Mouse (Mus musculus): Measurements from ENCODE around the gene Nfix. TPM values are rescaled to one million over a fixed set of nuclear protein-coding genes. Genes with fewer than 3 reads are reported as not detected.
"Not testable (repeated sequence)": the region's sequence is repeated elsewhere in the genome, so short reads cannot be mapped to it uniquely, and the experiment has no call there.

Gene Nfix
- polyA plus RNA-seq, 1 experiment from 2014 or later: 2.2 TPM

DNA sequence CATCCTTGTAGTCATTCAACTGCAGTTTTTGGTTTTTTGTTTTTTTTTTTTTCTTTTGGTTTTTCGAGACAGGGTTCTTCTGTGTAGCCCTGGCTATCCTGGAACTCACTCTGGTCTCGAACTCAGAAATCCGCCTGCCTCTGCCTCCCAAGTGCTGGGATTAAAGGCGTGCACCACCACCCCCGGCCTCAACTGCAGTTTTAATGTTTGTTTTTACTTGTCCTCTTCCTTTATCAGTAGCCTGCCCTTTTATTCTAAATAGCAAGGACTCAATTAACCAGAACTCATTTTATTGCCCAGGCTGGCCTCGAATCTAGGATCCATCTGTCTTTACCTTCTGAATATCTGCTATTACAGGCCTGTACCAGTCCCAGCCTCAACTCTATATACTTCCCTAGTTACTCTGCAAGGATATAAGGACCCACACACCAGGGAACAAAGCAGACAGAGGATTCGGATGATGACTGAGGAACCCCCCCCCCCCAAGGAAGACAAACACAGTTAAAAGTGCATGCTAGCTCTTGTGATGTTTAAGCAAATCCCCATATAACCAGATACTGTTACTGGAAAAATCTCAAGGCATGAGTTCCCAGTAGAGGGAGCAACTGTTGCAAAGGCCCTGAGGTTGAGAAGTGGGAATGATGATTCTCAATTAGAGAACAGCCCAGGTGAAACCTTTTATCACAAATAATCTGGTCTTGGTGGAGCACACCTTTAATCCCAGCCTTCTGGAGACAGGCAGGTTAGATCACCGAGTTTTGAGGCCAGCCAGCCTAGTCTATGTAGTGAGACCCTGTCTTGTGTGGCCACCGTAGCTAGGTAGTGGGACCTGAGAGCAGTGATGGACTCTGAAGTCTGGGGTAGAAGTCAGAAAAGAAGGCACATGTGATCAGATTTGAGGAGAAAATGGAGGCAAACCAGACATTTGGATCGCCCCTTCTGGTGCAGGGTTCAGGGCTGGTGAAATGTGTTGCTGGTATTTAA, 32.9 kb upstream of the Nfix start:
- Histone ChIP-seq H3K27ac (ENCODE audit: low read depth, low read length) (no peak overlapping the region), H3K4me3 (ENCODE audit: low read depth, low read length) (peak overlapping the region; percentile 76), H3K27me3 (ENCODE audit: control insufficient read depth, insufficient read depth, low read length) (no peaks in the 10 kb centered on the region), H3K4me2 (peak overlapping the region; percentile 64), H3K9ac (ENCODE audit: low read length) (peak overlapping the region; percentile 97), H3K9me3 (ENCODE audit: control insufficient read depth, low read length) (no peaks in the 10 kb centered on the region), H3K36me3 (ENCODE audit: control insufficient read depth, insufficient read depth, low read length) (peaks cover 24% of the 10 kb centered on the region), H3K4me1 (ENCODE audit: control insufficient read depth, insufficient read depth, low read length) (peaks cover 6% of the 10 kb centered on the region; the same call in 1 of the 2 replicates)
- DNase-seq (ENCODE audit: low spot score, missing footprints) (no peak), ATAC-seq (ENCODE audit: low FRiP score) (no peak)
- 78% methylated on average over 10 of the region's 10 CpGs for WGBS

- peak overlapping the region; percentile 74 for H3K27ac ChIP-seq (ENCODE audit: low read depth, low read length)
- peak; percentile 86 for ATAC-seq (ENCODE audit: low FRiP score)
These were observed 32.0 kb upstream of the Nfix start for GRCm38 (mm10) chr8:84832034-84832717.

GRCm38 (mm10) chr8:84831490-84831889, 31.3 kb upstream of the Nfix start, which contains the start of gene Gadd45gip1:
Gene Gadd45gip1 (plus strand): TSS chr8:84831522.
- H3K9ac ChIP-seq (ENCODE audit: low read length): peak within 1 kb of the TSS; percentile 97
- peak; percentile 85 for DNase-seq (ENCODE audit: low spot score, missing footprints)
- peak within 1 kb of the TSS; percentile 64 for H3K4me2 ChIP-seq
- H3K36me3 ChIP-seq (ENCODE audit: control insufficient read depth, insufficient read depth, low read length): peaks cover 10% of the 10 kb centered on the region; the same call in 1 of the 2 replicates
- no peaks in the 10 kb centered on the region for H3K9me3 ChIP-seq (ENCODE audit: control insufficient read depth, low read length)
- no peaks in the 10 kb centered on the region for H3K27me3 ChIP-seq (ENCODE audit: control insufficient read depth, insufficient read depth, low read length)
- 82% methylated on average over 11 of the region's 11 CpGs for WGBS
- no peak for ATAC-seq (ENCODE audit: low FRiP score)
- H3K27ac ChIP-seq (ENCODE audit: low read depth, low read length): peak within 1 kb of the TSS; percentile 74
- peaks cover 6% of the 10 kb centered on the region; the same call in 1 of the 2 replicates for H3K4me1 ChIP-seq (ENCODE audit: control insufficient read depth, insufficient read depth, low read length)
- peak within 1 kb of the TSS; percentile 76 for H3K4me3 ChIP-seq (ENCODE audit: low read depth, low read length)

More at GRCm38 (mm10) chr8:84832034-84832717, 32.0 kb upstream of the Nfix start:
- peak; percentile 99 for DNase-seq (ENCODE audit: low spot score, missing footprints)
- Histone ChIP-seq H3K9me3 (ENCODE audit: control insufficient read depth, low read length) (no peaks in the 10 kb centered on the region), H3K4me2 (peak overlapping the region; percentile 64), H3K9ac (ENCODE audit: low read length) (peak overlapping the region; percentile 97), H3K4me1 (ENCODE audit: control insufficient read depth, insufficient read depth, low read length) (peaks cover 6% of the 10 kb centered on the region; the same call in 1 of the 2 replicates), H3K27me3 (ENCODE audit: control insufficient read depth, insufficient read depth, low read length) (no peaks in the 10 kb centered on the region), H3K4me3 (ENCODE audit: low read depth, low read length) (peak overlapping the region; percentile 76), H3K36me3 (ENCODE audit: control insufficient read depth, insufficient read depth, low read length) (peaks cover 16% of the 10 kb centered on the region)
- WGBS: under 1% methylated on average over 59 of the region's 59 CpGs

- DNase-seq (ENCODE audit: low spot score, missing footprints); H3K9me3 ChIP-seq (ENCODE audit: control insufficient read depth, low read length); ATAC-seq (ENCODE audit: low FRiP score); H3K4me3 ChIP-seq (ENCODE audit: low read depth, low read length); H3K4me2 ChIP-seq; H3K27ac ChIP-seq (ENCODE audit: low read depth, low read length); H3K27me3 ChIP-seq (ENCODE audit: control insufficient read depth, insufficient read depth, low read length); H3K9ac ChIP-seq (ENCODE audit: low read length); H3K36me3 ChIP-seq (ENCODE audit: control insufficient read depth, insufficient read depth, low read length); H3K4me1 ChIP-seq (ENCODE audit: control insufficient read depth, insufficient read depth, low read length): not testable (repeated sequence)
- WGBS: 68% methylated on average over 2 of the region's 2 CpGs
These were observed 26.4 kb upstream of the Nfix start for GRCm38 (mm10) chr8:84826518-84826917.

DNA sequence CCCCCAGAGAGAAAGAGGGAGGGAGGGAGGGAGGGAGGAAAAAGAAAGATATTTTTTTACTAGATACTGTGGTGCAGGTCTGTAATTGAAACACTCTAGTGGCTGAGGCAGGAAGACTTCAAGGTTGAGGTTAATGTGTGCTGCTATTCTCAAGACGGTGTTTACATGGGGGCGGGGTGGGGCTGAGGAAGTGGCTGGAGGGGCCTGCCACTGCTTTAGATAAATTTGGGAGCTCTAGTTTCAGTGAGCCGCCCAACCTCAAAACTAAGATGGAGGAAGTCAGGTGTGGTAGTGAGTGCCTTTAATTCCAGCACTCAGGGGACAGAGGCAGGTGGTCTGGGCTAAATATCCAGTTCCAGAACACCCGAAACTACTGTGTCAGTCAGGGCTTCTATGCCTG, 25.5 kb upstream of the Nfix start:
- H3K4me3 ChIP-seq (ENCODE audit: low read depth, low read length): no peak overlapping the region
- WGBS: 74% methylated on average over 4 of the region's 4 CpGs
- no peaks in the 10 kb centered on the region for H3K36me3 ChIP-seq (ENCODE audit: control insufficient read depth, insufficient read depth, low read length)
- no peak overlapping the region for H3K27ac ChIP-seq (ENCODE audit: low read depth, low read length)
- no peak overlapping the region for H3K9ac ChIP-seq (ENCODE audit: low read length)
- no peak for ATAC-seq (ENCODE audit: low FRiP score)
- no peak overlapping the region for H3K4me2 ChIP-seq
- no peak for DNase-seq (ENCODE audit: low spot score, missing footprints)
- H3K27me3 ChIP-seq (ENCODE audit: control insufficient read depth, insufficient read depth, low read length): no peaks in the 10 kb centered on the region
- H3K9me3 ChIP-seq (ENCODE audit: control insufficient read depth, low read length): no peaks in the 10 kb centered on the region
- H3K4me1 ChIP-seq (ENCODE audit: control insufficient read depth, insufficient read depth, low read length): no peaks in the 10 kb centered on the region

DNA sequence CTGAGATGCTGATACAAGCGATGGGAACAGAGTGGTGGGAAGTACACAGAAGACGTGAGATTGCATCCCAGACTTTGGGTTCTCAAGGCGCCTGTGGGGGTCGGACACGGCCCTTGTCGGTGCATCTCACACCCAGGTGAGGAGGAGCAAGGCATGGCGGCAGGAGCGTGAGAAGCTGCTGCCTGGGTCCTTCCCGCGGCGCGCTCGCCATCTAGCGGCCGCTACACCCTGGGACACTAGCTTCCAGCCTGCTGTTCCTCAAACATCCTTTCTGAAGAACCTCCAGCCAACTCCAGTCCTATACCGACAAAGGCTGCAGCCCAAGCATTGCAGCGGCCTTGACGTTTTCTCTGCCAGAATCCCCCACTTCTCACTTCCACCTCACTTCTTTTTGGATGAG, 23.5 kb upstream of the Nfix start:
- no peak overlapping the region for H3K9ac ChIP-seq (ENCODE audit: low read length)
- no peaks in the 10 kb centered on the region for H3K4me1 ChIP-seq (ENCODE audit: control insufficient read depth, insufficient read depth, low read length)
- under 1% methylated on average over 18 of the region's 18 CpGs for WGBS
- H3K9me3 ChIP-seq (ENCODE audit: control insufficient read depth, low read length): no peaks in the 10 kb centered on the region
- no peaks in the 10 kb centered on the region for H3K27me3 ChIP-seq (ENCODE audit: control insufficient read depth, insufficient read depth, low read length)
- no peaks in the 10 kb centered on the region for H3K36me3 ChIP-seq (ENCODE audit: control insufficient read depth, insufficient read depth, low read length)
- H3K4me2 ChIP-seq: peak overlapping the region; percentile 37
- ATAC-seq (ENCODE audit: low FRiP score) (peak; percentile 80), DNase-seq (ENCODE audit: low spot score, missing footprints) (peak; percentile 99)
- H3K4me3 ChIP-seq (ENCODE audit: low read depth, low read length): no peak overlapping the region
- H3K27ac ChIP-seq (ENCODE audit: low read depth, low read length): no peak overlapping the region

- H3K27me3 ChIP-seq (ENCODE audit: control insufficient read depth, insufficient read depth, low read length): no peaks in the 10 kb centered on the region
- H3K4me3 ChIP-seq (ENCODE audit: low read depth, low read length): no peak within 1 kb of the TSS
- H3K9ac ChIP-seq (ENCODE audit: low read length): no peak within 1 kb of the TSS
- H3K4me2 ChIP-seq: peak within 1 kb of the TSS; percentile 37
- whole genome bisulfite sequencing: 25% methylated on average over 3 of the region's 3 CpGs
- no peak for DNase-seq (ENCODE audit: low spot score, missing footprints)
- no peaks in the 10 kb centered on the region for H3K36me3 ChIP-seq (ENCODE audit: control insufficient read depth, insufficient read depth, low read length)
- H3K4me1 ChIP-seq (ENCODE audit: control insufficient read depth, insufficient read depth, low read length): no peaks in the 10 kb centered on the region
- H3K27ac ChIP-seq (ENCODE audit: low read depth, low read length): no peak within 1 kb of the TSS
- ATAC-seq (ENCODE audit: low FRiP score): no peak
- H3K9me3 ChIP-seq (ENCODE audit: control insufficient read depth, low read length): no peaks in the 10 kb centered on the region
These were observed 22.6 kb upstream of the Nfix start, which contains the start of gene Dand5 for GRCm38 (mm10) chr8:84822723-84823122. Gene Dand5 (minus strand): TSS chr8:84822823.

DNA sequence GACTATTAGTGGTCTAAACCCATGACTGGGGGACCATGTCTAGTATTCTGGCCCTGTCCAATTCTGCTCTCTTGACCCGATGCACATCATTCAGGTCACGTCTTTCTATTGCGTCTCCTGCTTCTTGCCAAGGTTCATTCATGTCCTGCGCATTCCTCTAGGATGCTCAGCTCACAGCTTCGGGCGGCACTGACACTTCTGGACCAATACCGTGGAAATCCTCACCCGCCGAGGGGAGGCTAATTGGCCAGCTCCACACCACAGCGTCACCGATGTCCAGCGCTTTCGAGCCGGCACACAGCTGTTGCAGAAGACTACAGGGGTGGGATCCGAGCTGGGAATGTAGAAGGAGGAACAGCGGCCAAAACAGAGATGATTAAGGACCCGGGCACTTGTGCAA, 16.0 kb upstream of the Nfix start:
- Histone ChIP-seq H3K27me3 (ENCODE audit: control insufficient read depth, insufficient read depth, low read length) (peaks cover 22% of the 10 kb centered on the region), H3K9ac (ENCODE audit: low read length) (no peak overlapping the region), H3K9me3 (ENCODE audit: control insufficient read depth, low read length) (no peaks in the 10 kb centered on the region), H3K4me3 (ENCODE audit: low read depth, low read length) (no peak overlapping the region), H3K4me1 (ENCODE audit: control insufficient read depth, insufficient read depth, low read length) (peaks cover 13% of the 10 kb centered on the region), H3K27ac (ENCODE audit: low read depth, low read length) (no peak overlapping the region), H3K4me2 (no peak overlapping the region), H3K36me3 (ENCODE audit: control insufficient read depth, insufficient read depth, low read length) (no peaks in the 10 kb centered on the region)
- ATAC-seq (ENCODE audit: low FRiP score) (no peak), DNase-seq (ENCODE audit: low spot score, missing footprints) (no peak)
- WGBS: 74% methylated on average over 17 of the region's 17 CpGs

All from midbrain, embryonic 11.5 days (tissue).